Mouse (Mus musculus): Measurements from ENCODE around the gene Kcng3.

Gene Kcng3

GRCm38 (mm10) chr17:83582585-83582984 lies 49.1 kb downstream of the Kcng3 start:
- DNase-seq (ENCODE audit: low read depth, low spot score), result no peak
- H3K27me3 ChIP-seq (ENCODE audit: control insufficient read depth, insufficient read depth, low read length, poor library complexity, severe bottlenecking), result no peaks in the 10 kb centered on the region; the same call in 1 of the 2 replicates

DNA sequence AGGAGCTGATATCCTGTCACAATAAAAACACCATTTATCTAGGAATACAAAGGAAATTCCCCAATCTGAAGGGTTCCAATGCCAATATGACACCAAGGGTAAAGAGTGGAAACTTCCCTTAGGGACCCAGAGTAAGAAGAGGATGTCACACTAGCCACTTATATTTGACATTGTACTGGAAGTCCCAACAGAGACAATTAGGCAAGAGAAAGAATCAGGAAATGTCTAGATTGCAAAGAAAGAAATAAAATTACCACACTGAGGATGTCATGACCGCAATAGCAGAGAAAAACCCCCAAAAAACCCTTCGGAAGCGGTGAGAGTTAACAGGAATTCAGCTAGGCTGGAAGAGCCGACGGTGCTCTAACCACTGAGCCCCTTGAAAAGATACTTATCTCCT lies 51.0 kb downstream of the Kcng3 start:
- no peaks in the 10 kb centered on the region; the same call in 1 of the 2 replicates for H3K27me3 ChIP-seq (ENCODE audit: control insufficient read depth, insufficient read depth, low read length, poor library complexity, severe bottlenecking)
- DNase-seq (ENCODE audit: low read depth, low spot score), result no peak

More at GRCm38 (mm10) chr17:83582585-83582984, 49.1 kb downstream of the Kcng3 start:
- no peaks in the 10 kb centered on the region for H3K36me3 ChIP-seq (ENCODE audit: control insufficient read depth, insufficient read depth, low read length, poor library complexity, severe bottlenecking)

GRCm38 (mm10) chr17:83576810-83577371 lies 54.8 kb downstream of the Kcng3 start:
- DNase-seq (ENCODE audit: low read depth, low spot score), result no peak
- H3K36me3 ChIP-seq (ENCODE audit: control insufficient read depth, insufficient read depth, low read length, poor library complexity, severe bottlenecking), result no peaks in the 10 kb centered on the region

More for the DNA sequence above, 51.0 kb downstream of the Kcng3 start:
- H3K36me3 ChIP-seq (ENCODE audit: control insufficient read depth, insufficient read depth, low read length, poor library complexity, severe bottlenecking), result no peaks in the 10 kb centered on the region

DNA sequence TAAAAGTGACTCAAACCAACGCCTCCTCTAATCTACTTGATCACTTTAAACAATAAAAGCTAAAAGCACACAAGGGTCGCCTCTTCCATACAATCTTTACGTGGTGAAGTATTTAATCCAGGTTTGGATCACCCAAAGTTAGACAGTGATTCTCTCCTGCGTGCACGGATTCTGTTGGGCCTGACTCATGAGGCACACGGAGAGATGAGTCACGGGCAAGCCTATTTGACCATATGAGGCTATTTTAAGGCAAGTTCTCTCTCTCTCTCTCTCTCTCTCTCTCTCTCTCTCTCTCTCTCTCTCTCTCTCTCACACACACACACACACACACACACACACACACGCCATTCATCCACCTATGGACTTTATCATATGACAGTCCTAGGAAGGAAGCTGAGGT lies 57.1 kb downstream of the Kcng3 start:
- Histone ChIP-seq H3K27me3 (ENCODE audit: control insufficient read depth, insufficient read depth, low read length, poor library complexity, severe bottlenecking) (no peaks in the 10 kb centered on the region; the same call in 1 of the 2 replicates), H3K36me3 (ENCODE audit: control insufficient read depth, insufficient read depth, low read length, poor library complexity, severe bottlenecking) (no peaks in the 10 kb centered on the region)
- DNase-seq (ENCODE audit: low read depth, low spot score), result no peak

More at GRCm38 (mm10) chr17:83576810-83577371, 54.8 kb downstream of the Kcng3 start:
- H3K27me3 ChIP-seq (ENCODE audit: control insufficient read depth, insufficient read depth, low read length, poor library complexity, severe bottlenecking), result no peaks in the 10 kb centered on the region; the same call in 1 of the 2 replicates

DNA sequence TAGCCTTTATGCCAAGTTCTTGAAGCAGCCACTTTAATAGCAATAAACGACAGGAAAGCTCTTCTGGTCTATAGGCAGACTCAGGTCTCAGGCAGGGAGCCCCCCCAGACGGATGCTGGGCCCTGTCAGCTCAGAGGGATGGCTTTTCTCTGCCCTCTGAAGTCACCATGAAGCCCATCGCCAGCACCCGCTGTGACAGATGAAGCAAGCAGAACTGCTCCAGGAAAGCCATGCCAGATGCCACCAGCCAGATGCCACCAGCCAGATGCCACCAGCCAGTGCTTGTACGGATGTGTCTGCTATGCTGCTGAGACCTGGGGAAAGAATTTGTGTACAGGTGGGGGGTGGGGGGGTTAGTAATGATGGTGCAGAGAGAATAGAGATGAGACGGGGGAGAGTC lies 58.6 kb downstream of the Kcng3 start:
- Histone ChIP-seq H3K36me3 (ENCODE audit: control insufficient read depth, insufficient read depth, low read length, poor library complexity, severe bottlenecking) (no peaks in the 10 kb centered on the region), H3K27me3 (ENCODE audit: control insufficient read depth, insufficient read depth, low read length, poor library complexity, severe bottlenecking) (no peaks in the 10 kb centered on the region)
- no peak for DNase-seq (ENCODE audit: low read depth, low spot score)

DNA sequence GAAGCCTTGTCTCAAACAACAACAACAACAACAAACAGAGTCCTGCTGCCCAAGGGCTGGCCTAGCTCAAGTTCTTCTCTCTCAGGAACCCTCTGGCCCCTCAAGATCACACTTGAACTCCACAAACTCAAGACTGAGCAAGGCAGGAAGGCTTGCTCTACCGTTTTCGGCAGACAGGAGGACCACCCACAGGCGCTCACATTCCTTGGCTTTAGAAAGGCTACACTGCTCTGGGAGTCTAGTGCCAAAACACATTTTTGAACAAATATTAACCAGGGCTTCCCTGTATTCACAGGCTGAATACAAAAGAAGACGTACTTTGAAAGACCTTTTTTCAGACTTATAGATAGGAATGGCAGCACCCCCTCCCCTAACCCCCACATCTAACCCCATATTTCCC lies 59.3 kb downstream of the Kcng3 start:
- no peaks in the 10 kb centered on the region for H3K36me3 ChIP-seq (ENCODE audit: control insufficient read depth, insufficient read depth, low read length, poor library complexity, severe bottlenecking)
- DNase-seq (ENCODE audit: low read depth, low spot score), result no peak
- no peaks in the 10 kb centered on the region for H3K27me3 ChIP-seq (ENCODE audit: control insufficient read depth, insufficient read depth, low read length, poor library complexity, severe bottlenecking)

GRCm38 (mm10) chr17:83567375-83567774 lies 64.3 kb downstream of the Kcng3 start:
- DNase-seq (ENCODE audit: low read depth, low spot score), result no peak
- Histone ChIP-seq H3K27me3 (ENCODE audit: control insufficient read depth, insufficient read depth, low read length, poor library complexity, severe bottlenecking) (no peaks in the 10 kb centered on the region), H3K36me3 (ENCODE audit: control insufficient read depth, insufficient read depth, low read length, poor library complexity, severe bottlenecking) (no peaks in the 10 kb centered on the region)

GRCm38 (mm10) chr17:83565506-83565905 lies 66.2 kb downstream of the Kcng3 start:
- no peak for DNase-seq (ENCODE audit: low read depth, low spot score)
- Histone ChIP-seq H3K36me3 (ENCODE audit: control insufficient read depth, insufficient read depth, low read length, poor library complexity, severe bottlenecking) (no peaks in the 10 kb centered on the region), H3K27me3 (ENCODE audit: control insufficient read depth, insufficient read depth, low read length, poor library complexity, severe bottlenecking) (no peaks in the 10 kb centered on the region)

GRCm38 (mm10) chr17:83564119-83564820 lies 67.4 kb downstream of the Kcng3 start:
- Histone ChIP-seq H3K36me3 (ENCODE audit: control insufficient read depth, insufficient read depth, low read length, poor library complexity, severe bottlenecking) (no peaks in the 10 kb centered on the region), H3K27me3 (ENCODE audit: control insufficient read depth, insufficient read depth, low read length, poor library complexity, severe bottlenecking) (no peaks in the 10 kb centered on the region)
- DNase-seq (ENCODE audit: low read depth, low spot score), result no peak

- DNase-seq (ENCODE audit: low read depth, low spot score), result peak; percentile 58
- no peaks in the 10 kb centered on the region for H3K36me3 ChIP-seq (ENCODE audit: control insufficient read depth, insufficient read depth, low read length, poor library complexity, severe bottlenecking)
These were observed 68.0 kb downstream of the Kcng3 start for GRCm38 (mm10) chr17:83563703-83564111.

DNA sequence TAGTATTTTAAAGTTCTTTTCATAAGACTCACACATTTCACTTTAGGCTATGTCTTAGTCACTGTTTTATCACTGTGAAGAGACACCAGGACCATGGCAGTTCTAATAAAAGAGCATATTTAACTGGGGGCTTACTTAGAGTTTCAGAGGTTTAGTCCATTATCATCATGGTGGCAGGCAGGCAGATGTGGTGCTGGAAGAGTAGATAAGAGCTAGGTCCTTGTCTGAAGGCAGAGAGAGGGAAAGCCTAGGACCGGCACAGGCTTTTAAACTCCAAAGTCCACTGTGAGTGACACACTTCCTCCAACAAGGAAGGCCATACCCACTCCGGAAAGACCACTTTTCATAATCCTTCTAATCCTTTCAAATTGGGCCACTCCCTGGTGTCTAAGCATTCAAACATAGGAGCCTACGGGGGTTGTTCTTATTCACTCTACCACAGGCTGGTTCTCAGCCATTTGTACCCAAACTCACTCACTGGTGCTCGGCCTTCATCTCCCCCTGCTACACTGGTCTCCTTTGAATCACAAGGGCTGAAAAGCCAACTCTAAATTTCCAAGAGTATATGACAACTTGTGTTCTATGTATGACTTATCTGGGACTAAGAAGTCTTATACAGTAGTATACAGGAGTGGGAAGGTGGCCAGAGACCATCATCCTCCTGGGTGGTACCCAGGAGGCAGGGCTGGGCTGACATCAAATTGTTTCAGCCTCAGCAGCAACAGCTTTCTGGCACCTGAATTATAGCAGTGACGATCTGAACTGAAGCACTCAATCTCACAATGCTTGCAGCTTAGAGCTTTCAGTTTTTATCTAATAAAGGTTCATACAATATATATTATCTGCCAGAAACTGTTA lies 69.3 kb downstream of the Kcng3 start:
- Histone ChIP-seq H3K36me3 (ENCODE audit: control insufficient read depth, insufficient read depth, low read length, poor library complexity, severe bottlenecking) (no peaks in the 10 kb centered on the region), H3K27me3 (ENCODE audit: control insufficient read depth, insufficient read depth, low read length, poor library complexity, severe bottlenecking) (no peaks in the 10 kb centered on the region)
- no peak for DNase-seq (ENCODE audit: low read depth, low spot score)

More at GRCm38 (mm10) chr17:83563703-83564111, 68.0 kb downstream of the Kcng3 start:
- H3K27me3 ChIP-seq (ENCODE audit: control insufficient read depth, insufficient read depth, low read length, poor library complexity, severe bottlenecking), result no peaks in the 10 kb centered on the region

DNA sequence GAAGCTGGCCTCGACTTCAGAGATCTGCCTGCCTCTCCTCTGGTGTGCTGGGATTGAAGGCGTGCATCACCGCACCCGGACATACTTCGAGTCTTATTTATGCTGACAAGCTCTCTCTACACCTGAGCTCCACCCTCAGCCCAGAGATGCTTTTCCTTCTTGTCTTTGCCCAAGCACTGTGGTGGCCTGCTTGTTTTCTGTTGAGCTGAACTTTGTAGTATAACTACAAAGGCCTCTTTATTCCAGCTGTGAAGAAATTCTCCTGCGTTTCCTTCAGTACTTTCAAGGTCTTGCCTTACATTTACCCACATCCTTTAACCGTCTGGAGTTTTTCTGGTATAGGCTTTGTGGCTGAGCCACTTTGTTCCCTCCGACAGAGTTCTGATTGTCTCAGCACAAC lies 72.6 kb downstream of the Kcng3 start:
- H3K27me3 ChIP-seq (ENCODE audit: control insufficient read depth, insufficient read depth, low read length, poor library complexity, severe bottlenecking), result no peaks in the 10 kb centered on the region
- DNase-seq (ENCODE audit: low read depth, low spot score), result no peak
- H3K36me3 ChIP-seq (ENCODE audit: control insufficient read depth, insufficient read depth, low read length, poor library complexity, severe bottlenecking), result no peaks in the 10 kb centered on the region

- DNase-seq (ENCODE audit: low read depth, low spot score), result no peak
- H3K36me3 ChIP-seq (ENCODE audit: control insufficient read depth, insufficient read depth, low read length, poor library complexity, severe bottlenecking), result no peaks in the 10 kb centered on the region
These were observed 75.9 kb downstream of the Kcng3 start for GRCm38 (mm10) chr17:83555836-83556235.

GRCm38 (mm10) chr17:83554997-83555396 lies 76.7 kb downstream of the Kcng3 start:
- no peaks in the 10 kb centered on the region for H3K27me3 ChIP-seq (ENCODE audit: control insufficient read depth, insufficient read depth, low read length, poor library complexity, severe bottlenecking)
- H3K36me3 ChIP-seq (ENCODE audit: control insufficient read depth, insufficient read depth, low read length, poor library complexity, severe bottlenecking), result no peaks in the 10 kb centered on the region
- no peak for DNase-seq (ENCODE audit: low read depth, low spot score)

More at GRCm38 (mm10) chr17:83555836-83556235, 75.9 kb downstream of the Kcng3 start:
- no peaks in the 10 kb centered on the region for H3K27me3 ChIP-seq (ENCODE audit: control insufficient read depth, insufficient read depth, low read length, poor library complexity, severe bottlenecking)

Measured in splenic B cell, adult 2 months (primary cell).